Mouse (Mus musculus): ENCODE data around the gene Ugt1a10. TPM values are rescaled to one million over a fixed set of nuclear protein-coding genes. Genes with fewer than 3 reads are reported as not detected.

Ugt1a10 gene
- polyA plus RNA-seq, 1 experiment: not detected

DNA sequence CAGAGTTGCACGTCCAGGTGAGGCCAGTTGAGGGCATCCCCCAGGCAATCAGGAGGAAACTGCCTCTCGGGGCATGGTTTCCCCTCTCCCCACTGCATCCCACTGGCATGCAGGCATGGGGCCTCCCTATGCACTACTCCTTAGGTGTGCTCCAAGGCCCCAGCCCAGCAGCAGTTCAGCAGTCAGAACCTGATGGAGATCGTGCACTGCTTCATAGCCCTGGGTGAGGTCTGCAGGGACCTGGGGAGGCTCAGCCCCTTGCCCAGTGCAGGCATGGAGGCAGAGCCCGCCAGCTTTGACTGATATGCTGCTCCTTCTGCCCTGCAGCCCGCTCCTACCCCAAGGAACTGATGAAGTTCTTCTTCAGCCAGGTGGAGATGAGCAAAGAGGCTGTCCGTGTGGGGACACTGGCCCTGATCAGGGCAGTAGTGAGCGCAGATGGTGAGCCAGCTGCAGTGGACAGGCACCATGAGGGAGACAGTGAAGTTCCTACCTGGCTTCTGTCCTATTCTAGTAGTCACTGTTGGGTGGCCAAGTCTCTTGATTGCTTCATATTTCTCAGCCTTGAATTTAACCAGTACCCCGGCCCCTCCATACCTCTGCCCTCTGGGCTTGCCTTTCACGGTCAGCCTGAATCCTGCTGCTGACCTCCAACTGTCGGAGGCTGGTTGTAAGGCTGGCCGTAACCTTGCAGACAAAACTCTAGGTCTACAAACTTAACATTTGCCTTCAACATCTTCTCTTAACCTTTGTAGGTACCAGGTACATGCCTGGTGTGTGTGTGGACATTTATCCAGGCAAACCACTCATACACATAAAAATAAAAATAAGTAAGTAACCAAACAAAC is 180.1 kb downstream of the Ugt1a10 start:
- no peak overlapping the region for H3K27ac ChIP-seq (ENCODE audit: insufficient read depth, low read length)
- no peak overlapping the region for H3K4me3 ChIP-seq (replicated peaks; ENCODE audit: insufficient read depth, low read depth, low read length)
- 59% methylated on average over 11 of the region's 11 CpGs for WGBS
- no peak for TF ChIP-seq CTCF (IDR thresholded peaks at IDR 0.05; ENCODE audit: borderline replicate concordance, insufficient read depth, low read depth, low read length)
- no peak for TF ChIP-seq POLR2A (IDR thresholded peaks at IDR 0.05; ENCODE audit: borderline replicate concordance, insufficient read depth, low read length)
- H3K27me3 ChIP-seq (ENCODE audit: control insufficient read depth, insufficient read depth, low read length): no peaks in the 10 kb centered on the region
- no peak for DNase-seq
- H3K4me1 ChIP-seq (ENCODE audit: control insufficient read depth, insufficient read depth, low read length): no peaks in the 10 kb centered on the region

DNA sequence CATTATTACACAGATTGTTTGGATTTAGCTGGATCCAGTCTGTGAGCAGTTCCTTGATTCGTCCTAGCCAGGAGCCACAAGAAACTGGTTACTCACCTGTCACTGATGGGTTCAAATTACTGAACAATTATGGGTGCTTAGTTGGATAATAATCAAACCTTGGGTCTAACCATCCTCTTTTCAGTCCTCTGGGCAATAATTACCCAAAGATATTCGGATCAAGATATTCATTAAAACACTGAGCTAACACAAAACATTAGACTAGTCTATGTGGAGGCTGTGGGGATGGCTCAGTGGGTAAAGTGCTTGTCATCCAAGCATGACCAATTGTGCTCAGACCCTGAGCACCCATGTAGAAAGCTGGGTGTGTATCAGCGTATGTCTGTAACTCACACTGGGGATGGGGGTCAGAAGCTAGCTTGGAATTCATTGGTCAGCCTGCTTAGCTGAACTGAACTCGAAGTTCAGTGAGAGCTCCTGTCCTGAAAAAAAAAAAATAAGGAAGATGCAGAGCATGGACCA is 180.8 kb downstream of the Ugt1a10 start:
- no peak for DNase-seq
- Histone ChIP-seq H3K27me3 (ENCODE audit: control insufficient read depth, insufficient read depth, low read length) (no peaks in the 10 kb centered on the region), H3K4me3 (replicated peaks; ENCODE audit: insufficient read depth, low read depth, low read length) (no peak overlapping the region), H3K27ac (ENCODE audit: insufficient read depth, low read length) (no peak overlapping the region), H3K4me1 (ENCODE audit: control insufficient read depth, insufficient read depth, low read length) (no peaks in the 10 kb centered on the region)
- WGBS: 49% methylated on average over 4 of the region's 4 CpGs
- no peak for TF ChIP-seq CTCF (IDR thresholded peaks at IDR 0.05; ENCODE audit: borderline replicate concordance, insufficient read depth, low read depth, low read length)
- no peak for TF ChIP-seq POLR2A (IDR thresholded peaks at IDR 0.05; ENCODE audit: borderline replicate concordance, insufficient read depth, low read length)

DNA sequence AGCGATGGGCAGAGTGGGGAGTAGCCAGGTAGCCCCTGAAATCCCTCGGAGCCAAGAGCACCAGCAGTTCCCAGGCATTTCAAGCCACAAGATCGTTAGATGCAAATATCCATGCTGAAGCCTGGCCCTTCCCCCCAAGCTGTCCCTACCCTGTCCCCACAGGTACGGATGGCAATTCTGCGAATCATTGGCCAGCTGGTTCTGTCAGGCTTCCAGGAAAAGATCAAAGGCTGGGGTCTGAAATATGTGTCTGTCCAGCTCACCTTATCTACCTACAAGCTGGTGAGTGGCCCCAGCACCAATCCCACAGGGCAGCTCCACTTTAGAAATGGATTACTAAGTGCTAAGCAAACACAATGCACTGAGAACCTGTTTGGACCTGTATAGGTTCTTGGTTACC is 182.1 kb downstream of the Ugt1a10 start:
- no peaks in the 10 kb centered on the region for H3K27me3 ChIP-seq (ENCODE audit: control insufficient read depth, insufficient read depth, low read length)
- no peak for TF ChIP-seq POLR2A (IDR thresholded peaks at IDR 0.05; ENCODE audit: borderline replicate concordance, insufficient read depth, low read length)
- TF ChIP-seq CTCF (IDR thresholded peaks at IDR 0.05; ENCODE audit: borderline replicate concordance, insufficient read depth, low read depth, low read length): no peak
- DNase-seq: no peak
- no peak overlapping the region for H3K4me3 ChIP-seq (replicated peaks; ENCODE audit: insufficient read depth, low read depth, low read length)
- 72% methylated on average over 5 of the region's 5 CpGs for WGBS
- H3K27ac ChIP-seq (ENCODE audit: insufficient read depth, low read length): no peak overlapping the region
- no peaks in the 10 kb centered on the region for H3K4me1 ChIP-seq (ENCODE audit: control insufficient read depth, insufficient read depth, low read length)

DNA sequence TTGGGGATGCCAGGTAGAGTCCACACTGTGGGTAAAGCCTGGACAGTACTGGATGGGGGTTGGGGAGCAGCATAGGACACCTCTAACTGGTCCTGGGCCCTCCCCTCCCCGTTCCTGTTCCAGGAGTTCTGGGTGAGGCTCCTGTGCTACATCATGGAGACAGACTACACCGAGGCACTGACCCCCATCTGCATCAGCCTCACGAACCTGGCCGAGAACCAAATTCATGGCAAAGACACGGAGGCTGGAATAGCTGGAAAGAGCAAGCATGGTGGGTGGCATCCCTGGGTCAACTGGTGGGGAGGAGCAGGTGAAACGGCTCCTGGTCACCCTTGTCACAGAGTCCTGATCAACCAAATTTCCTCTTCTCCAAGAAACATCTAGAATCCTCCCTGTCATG is 183.6 kb downstream of the Ugt1a10 start:
- TF ChIP-seq POLR2A (IDR thresholded peaks at IDR 0.05; ENCODE audit: borderline replicate concordance, insufficient read depth, low read length): no peak
- no peak for TF ChIP-seq CTCF (IDR thresholded peaks at IDR 0.05; ENCODE audit: borderline replicate concordance, insufficient read depth, low read depth, low read length)
- Histone ChIP-seq H3K4me3 (replicated peaks; ENCODE audit: insufficient read depth, low read depth, low read length) (no peak overlapping the region), H3K27me3 (ENCODE audit: control insufficient read depth, insufficient read depth, low read length) (no peaks in the 10 kb centered on the region), H3K4me1 (ENCODE audit: control insufficient read depth, insufficient read depth, low read length) (no peaks in the 10 kb centered on the region), H3K27ac (ENCODE audit: insufficient read depth, low read length) (no peak overlapping the region)
- WGBS: 63% methylated on average over 6 of the region's 6 CpGs
- DNase-seq: no peak

DNA sequence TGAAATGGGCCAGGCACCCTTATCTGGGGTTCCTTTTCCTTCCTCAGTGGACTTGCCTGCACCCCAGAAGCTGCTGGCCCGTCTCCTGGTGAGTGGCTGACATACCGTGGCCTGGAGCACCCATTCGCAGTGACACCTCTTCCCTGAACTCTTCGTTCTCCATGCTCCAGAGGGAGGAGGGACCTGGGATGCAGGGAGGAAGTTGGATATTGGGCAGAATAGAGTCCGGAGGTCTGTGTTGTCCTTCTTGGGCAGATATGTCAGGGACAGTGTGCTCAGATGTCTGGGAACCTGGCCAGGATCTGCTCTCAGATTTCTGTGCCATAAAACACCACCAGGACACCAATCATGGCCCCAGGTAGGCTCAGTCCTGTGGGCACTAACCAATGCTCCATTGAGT is 184.9 kb downstream of the Ugt1a10 start:
- WGBS: 71% methylated on average over 5 of the region's 5 CpGs

DNA sequence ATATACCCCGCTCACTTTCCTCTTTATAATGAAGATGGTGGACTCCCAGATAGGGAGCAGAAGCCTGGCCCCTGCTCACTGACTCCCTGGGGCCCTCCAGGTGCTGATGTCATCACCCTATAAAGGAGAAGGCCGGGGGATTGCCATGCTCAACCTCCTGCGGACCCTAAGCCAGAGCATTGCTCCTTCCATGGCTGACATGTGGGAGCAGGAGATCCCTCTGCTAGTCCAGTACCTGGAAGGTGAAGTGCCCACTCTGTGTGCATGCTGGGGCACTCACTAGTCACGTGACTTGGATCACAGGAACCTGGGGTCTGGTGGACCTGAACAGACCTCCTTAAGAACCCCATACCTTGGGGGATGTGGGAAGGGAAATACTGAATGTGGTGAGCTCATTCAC is 185.4 kb downstream of the Ugt1a10 start:
- Histone ChIP-seq H3K4me3 (replicated peaks; ENCODE audit: insufficient read depth, low read depth, low read length) (no peak overlapping the region), H3K27me3 (ENCODE audit: control insufficient read depth, insufficient read depth, low read length) (no peaks in the 10 kb centered on the region), H3K27ac (ENCODE audit: insufficient read depth, low read length) (no peak overlapping the region), H3K4me1 (ENCODE audit: control insufficient read depth, insufficient read depth, low read length) (no peaks in the 10 kb centered on the region)
- TF ChIP-seq POLR2A (IDR thresholded peaks at IDR 0.05; ENCODE audit: borderline replicate concordance, insufficient read depth, low read length) (no peak), CTCF (IDR thresholded peaks at IDR 0.05; ENCODE audit: borderline replicate concordance, insufficient read depth, low read depth, low read length) (no peak)
- 65% methylated on average over 4 of the region's 4 CpGs for WGBS
- DNase-seq: no peak

More for the DNA sequence above, 184.9 kb downstream of the Ugt1a10 start:
- no peak overlapping the region for H3K27ac ChIP-seq (ENCODE audit: insufficient read depth, low read length)
- no peak for TF ChIP-seq CTCF (IDR thresholded peaks at IDR 0.05; ENCODE audit: borderline replicate concordance, insufficient read depth, low read depth, low read length)
- TF ChIP-seq POLR2A (IDR thresholded peaks at IDR 0.05; ENCODE audit: borderline replicate concordance, insufficient read depth, low read length): no peak
- no peaks in the 10 kb centered on the region for H3K4me1 ChIP-seq (ENCODE audit: control insufficient read depth, insufficient read depth, low read length)
- no peak overlapping the region for H3K4me3 ChIP-seq (replicated peaks; ENCODE audit: insufficient read depth, low read depth, low read length)
- DNase-seq: no peak
- no peaks in the 10 kb centered on the region for H3K27me3 ChIP-seq (ENCODE audit: control insufficient read depth, insufficient read depth, low read length)

DNA sequence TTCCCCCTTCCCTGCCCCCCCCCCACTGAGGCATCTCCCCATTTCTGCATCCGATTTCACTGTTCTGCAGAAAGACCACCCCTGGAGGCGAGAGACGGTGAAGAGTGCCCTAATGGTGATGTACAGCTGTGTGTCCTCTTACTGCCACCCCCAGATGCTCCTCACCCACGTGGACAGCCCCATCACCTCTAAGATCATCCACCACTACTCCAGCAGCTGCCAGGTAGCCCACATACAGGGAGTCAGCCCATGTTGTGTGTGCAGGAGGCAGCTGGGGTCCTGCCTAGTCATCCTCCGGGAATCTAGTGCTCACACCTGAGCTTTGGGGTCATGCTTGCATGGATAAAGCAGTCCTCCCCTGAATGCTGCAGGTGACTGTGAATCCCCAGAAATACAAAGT is 188.7 kb downstream of the Ugt1a10 start:
- Histone ChIP-seq H3K27me3 (ENCODE audit: control insufficient read depth, insufficient read depth, low read length) (no peaks in the 10 kb centered on the region), H3K4me1 (ENCODE audit: control insufficient read depth, insufficient read depth, low read length) (no peaks in the 10 kb centered on the region), H3K27ac (ENCODE audit: insufficient read depth, low read length) (no peak overlapping the region), H3K4me3 (replicated peaks; ENCODE audit: insufficient read depth, low read depth, low read length) (no peak overlapping the region)
- 61% methylated on average over 5 of the region's 5 CpGs for WGBS
- TF ChIP-seq CTCF (IDR thresholded peaks at IDR 0.05; ENCODE audit: borderline replicate concordance, insufficient read depth, low read depth, low read length) (no peak), POLR2A (IDR thresholded peaks at IDR 0.05; ENCODE audit: borderline replicate concordance, insufficient read depth, low read length) (no peak)
- no peak for DNase-seq

DNA sequence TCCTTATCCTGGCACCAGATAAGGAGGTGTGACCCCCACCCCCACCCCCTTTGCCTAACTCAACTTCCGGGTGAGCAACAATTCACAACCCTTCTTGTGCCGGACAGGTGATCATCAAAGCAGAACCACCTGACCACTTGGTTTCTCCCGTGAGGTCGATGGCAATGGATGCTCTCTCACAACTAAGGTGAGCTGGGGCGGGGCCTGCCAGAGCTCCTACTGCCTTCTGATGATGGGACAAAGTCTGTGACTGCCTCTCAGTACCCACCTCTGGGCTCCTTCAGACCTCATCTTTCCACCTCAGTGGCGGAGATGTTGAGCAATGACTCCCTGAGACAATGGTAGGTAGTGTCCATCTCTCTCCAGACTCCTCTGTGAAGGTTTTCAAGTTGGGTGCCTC is 190.7 kb downstream of the Ugt1a10 start:
- TF ChIP-seq POLR2A (IDR thresholded peaks at IDR 0.05; ENCODE audit: borderline replicate concordance, insufficient read depth, low read length): no peak
- TF ChIP-seq CTCF (IDR thresholded peaks at IDR 0.05; ENCODE audit: borderline replicate concordance, insufficient read depth, low read depth, low read length): no peak
- WGBS: 77% methylated on average over 6 of the region's 6 CpGs
- Histone ChIP-seq H3K4me1 (ENCODE audit: control insufficient read depth, insufficient read depth, low read length) (no peaks in the 10 kb centered on the region), H3K4me3 (replicated peaks; ENCODE audit: insufficient read depth, low read depth, low read length) (no peak overlapping the region), H3K27ac (ENCODE audit: insufficient read depth, low read length) (no peak overlapping the region), H3K27me3 (ENCODE audit: control insufficient read depth, insufficient read depth, low read length) (no peaks in the 10 kb centered on the region)
- DNase-seq: no peak

All from cerebellum, adult 2 months (tissue).